Mouse (Mus musculus): ENCODE results near the gene Tex101. TPM values are rescaled to one million over a fixed set of nuclear protein-coding genes. Genes with fewer than 3 reads are reported as not detected.

Tex101 gene
- polyA plus RNA-seq, 1 experiment from 2014 or later = not detected

DNA sequence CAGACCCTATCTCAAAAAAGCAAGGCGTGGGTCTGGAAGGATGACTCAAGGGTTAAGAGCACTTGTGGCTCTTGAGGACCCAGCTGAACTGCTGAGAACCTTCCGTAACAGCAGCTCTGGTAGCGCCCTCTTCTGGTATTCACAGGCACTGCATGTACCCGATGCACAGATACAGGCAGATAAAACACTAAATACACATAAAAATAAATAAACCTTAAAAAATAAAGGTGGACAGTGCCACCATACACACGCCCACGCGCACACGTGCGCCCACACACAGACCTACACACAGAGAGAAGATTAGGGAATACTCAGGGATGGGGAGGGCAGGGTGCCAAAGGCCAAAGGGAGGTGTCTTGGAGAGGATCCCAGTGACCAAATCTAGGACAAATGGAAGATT is 34.0 kb downstream of the Tex101 start:
- Histone ChIP-seq H3K27me3 (ENCODE audit: control insufficient read depth, insufficient read depth, low read length) (peaks cover 32% of the 10 kb centered on the region), H3K9me3 (ENCODE audit: control insufficient read depth, low read length) (no peaks in the 10 kb centered on the region), H3K9ac (ENCODE audit: low read length) (no peak overlapping the region), H3K4me2 (ENCODE audit: low read depth) (no peak overlapping the region), H3K4me3 (ENCODE audit: low read depth, low read length) (no peak overlapping the region), H3K36me3 (ENCODE audit: control insufficient read depth, insufficient read depth, low read length) (no peaks in the 10 kb centered on the region), H3K4me1 (ENCODE audit: control insufficient read depth, insufficient read depth, low read length) (no peaks in the 10 kb centered on the region), H3K27ac (ENCODE audit: low read depth, low read length) (no peak overlapping the region)
- 11% methylated on average over 9 of the region's 9 CpGs for WGBS
- ATAC-seq (ENCODE audit: insufficient read depth, low FRiP score, low TSS enrichment) (no peak), DNase-seq (ENCODE audit: low spot score) (peak; percentile 65)

DNA sequence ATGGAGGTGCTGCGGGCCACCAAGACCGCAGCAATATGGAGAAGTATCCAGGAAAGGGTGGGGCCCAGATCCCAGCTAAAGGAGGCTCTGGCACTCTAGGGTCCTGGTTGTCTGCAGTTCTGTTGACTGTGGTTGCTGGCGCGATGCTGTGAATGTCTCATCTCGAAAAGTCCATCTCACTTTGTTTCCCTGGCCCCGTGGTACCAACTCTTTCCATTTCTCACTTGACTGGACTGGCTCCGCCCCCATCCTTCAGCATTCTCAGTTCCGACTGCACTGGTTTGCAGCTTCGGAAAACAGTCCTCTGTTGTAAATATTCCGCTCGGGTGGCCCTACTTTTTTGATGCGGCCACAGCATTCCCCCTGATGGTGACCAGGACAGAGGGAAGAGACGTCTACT is 36.0 kb downstream of the Tex101 start:
- H3K4me1 ChIP-seq (ENCODE audit: control insufficient read depth, insufficient read depth, low read length) = no peaks in the 10 kb centered on the region
- no peak overlapping the region for H3K27ac ChIP-seq (ENCODE audit: low read depth, low read length)
- ATAC-seq (ENCODE audit: insufficient read depth, low FRiP score, low TSS enrichment) (no peak), DNase-seq (ENCODE audit: low spot score) (no peak)
- H3K4me3 ChIP-seq (ENCODE audit: low read depth, low read length) = no peak overlapping the region
- no peaks in the 10 kb centered on the region for H3K36me3 ChIP-seq (ENCODE audit: control insufficient read depth, insufficient read depth, low read length)
- no peaks in the 10 kb centered on the region for H3K9me3 ChIP-seq (ENCODE audit: control insufficient read depth, low read length)
- no peak overlapping the region for H3K4me2 ChIP-seq (ENCODE audit: low read depth)
- 67% methylated on average over 13 of the region's 13 CpGs for WGBS
- H3K27me3 ChIP-seq (ENCODE audit: control insufficient read depth, insufficient read depth, low read length) = peaks cover 52% of the 10 kb centered on the region
- H3K9ac ChIP-seq (ENCODE audit: low read length) = no peak overlapping the region

DNA sequence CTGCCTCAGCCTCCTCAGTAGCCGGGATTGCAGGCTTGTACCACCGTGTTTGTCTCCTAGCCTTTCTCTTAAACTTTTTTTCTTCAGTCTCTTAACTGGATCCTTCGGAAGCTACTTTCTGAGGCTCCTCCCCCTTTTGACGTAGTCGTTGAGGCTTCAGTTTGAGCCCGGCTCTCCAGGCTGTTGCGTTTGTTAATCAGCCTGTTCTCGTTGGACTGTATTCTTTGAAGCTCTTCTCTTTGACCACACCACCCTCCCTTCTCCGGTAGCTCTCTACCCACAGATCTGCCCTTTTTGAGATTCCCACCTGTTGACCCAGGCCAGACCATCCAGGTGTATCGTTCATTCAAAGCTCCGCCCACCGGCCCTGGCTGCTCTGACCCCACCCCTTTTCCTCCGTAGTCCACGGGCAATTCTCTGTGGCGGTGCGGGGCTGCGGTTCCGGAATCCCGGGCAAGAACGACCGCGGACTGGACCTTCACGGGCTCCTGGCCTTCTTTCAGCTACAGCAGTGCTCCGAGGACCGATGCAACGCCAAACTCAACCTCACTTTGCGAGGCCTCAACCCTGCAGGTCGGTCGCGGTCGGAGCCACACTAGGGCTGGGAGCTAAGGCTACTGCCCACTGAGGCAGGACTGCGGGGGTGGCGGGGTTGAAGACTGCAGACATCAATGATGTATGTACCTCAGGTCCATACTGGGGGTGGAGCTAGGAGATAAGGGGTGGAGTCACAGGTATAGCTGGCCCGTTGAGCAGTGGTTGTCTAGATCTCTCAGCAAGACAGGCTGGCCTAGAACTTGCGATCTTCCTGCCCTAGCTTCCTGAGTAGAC is 38.2 kb downstream of the Tex101 start:
- Histone ChIP-seq H3K27ac (ENCODE audit: low read depth, low read length) (no peak overlapping the region), H3K4me1 (ENCODE audit: control insufficient read depth, insufficient read depth, low read length) (no peaks in the 10 kb centered on the region), H3K27me3 (ENCODE audit: control insufficient read depth, insufficient read depth, low read length) (peaks cover 52% of the 10 kb centered on the region), H3K4me2 (ENCODE audit: low read depth) (peak overlapping the region; percentile 46), H3K36me3 (ENCODE audit: control insufficient read depth, insufficient read depth, low read length) (no peaks in the 10 kb centered on the region), H3K9ac (ENCODE audit: low read length) (no peak overlapping the region), H3K9me3 (ENCODE audit: control insufficient read depth, low read length) (no peaks in the 10 kb centered on the region; the same call in 1 of the 2 replicates), H3K4me3 (ENCODE audit: low read depth, low read length) (peak overlapping the region; percentile 23)
- WGBS = 2% methylated on average over 35 of the region's 35 CpGs
- no peak for DNase-seq (ENCODE audit: low spot score)
- no peak; the same call in 1 of the 2 replicates for ATAC-seq (ENCODE audit: insufficient read depth, low FRiP score, low TSS enrichment)

DNA sequence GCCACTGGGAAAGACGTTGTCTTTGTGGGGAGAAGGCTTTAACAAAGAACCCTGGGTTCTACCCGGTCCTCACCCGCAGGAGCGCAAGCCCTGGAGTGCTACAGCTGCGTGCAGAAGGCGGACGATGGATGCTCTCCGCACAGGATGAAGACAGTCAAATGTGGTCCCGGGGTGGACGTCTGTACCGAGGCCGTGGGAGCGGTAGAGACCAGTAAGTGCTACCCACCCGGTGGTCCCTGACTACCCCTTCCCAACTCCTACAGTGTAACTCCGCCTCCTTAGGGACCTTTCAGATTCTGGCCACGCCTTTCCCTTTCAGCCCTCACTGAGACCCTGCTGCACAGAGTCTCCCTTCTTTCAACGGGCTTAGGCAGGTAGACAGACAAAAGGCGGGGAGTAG is 39.4 kb downstream of the Tex101 start:
- no peaks in the 10 kb centered on the region for H3K4me1 ChIP-seq (ENCODE audit: control insufficient read depth, insufficient read depth, low read length)
- H3K9me3 ChIP-seq (ENCODE audit: control insufficient read depth, low read length) = no peaks in the 10 kb centered on the region; the same call in 1 of the 2 replicates
- no peaks in the 10 kb centered on the region for H3K36me3 ChIP-seq (ENCODE audit: control insufficient read depth, insufficient read depth, low read length)
- no peak for DNase-seq (ENCODE audit: low spot score)
- no peak overlapping the region for H3K27ac ChIP-seq (ENCODE audit: low read depth, low read length)
- no peak overlapping the region for H3K9ac ChIP-seq (ENCODE audit: low read length)
- peaks cover 52% of the 10 kb centered on the region for H3K27me3 ChIP-seq (ENCODE audit: control insufficient read depth, insufficient read depth, low read length)
- 0 out of 2 replicates have a peak, but pooled peaks have one; percentile 6 for ATAC-seq (ENCODE audit: insufficient read depth, low FRiP score, low TSS enrichment)
- H3K4me3 ChIP-seq (ENCODE audit: low read depth, low read length) = no peak overlapping the region
- WGBS = 2% methylated on average over 18 of the region's 18 CpGs
- H3K4me2 ChIP-seq (ENCODE audit: low read depth) = no peak overlapping the region

DNA sequence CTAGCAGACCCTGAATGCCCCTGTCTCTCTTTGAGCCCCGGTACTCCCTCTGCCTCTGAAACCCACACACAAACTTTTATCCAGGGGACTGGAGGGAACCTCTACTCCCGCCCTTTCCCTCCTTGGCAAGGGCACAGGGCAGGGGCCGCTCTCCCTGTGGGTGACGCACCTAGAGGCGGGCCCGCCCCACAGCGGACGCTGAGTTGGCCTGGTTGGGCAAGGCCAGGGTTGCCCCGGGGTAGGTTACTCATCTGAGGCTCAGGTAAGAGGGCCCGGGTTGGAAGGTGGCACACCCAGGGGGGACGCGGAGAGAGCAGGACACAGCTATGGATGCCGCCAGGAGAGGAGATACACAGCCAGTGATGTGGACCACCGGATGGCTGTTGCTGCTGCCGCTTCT is 40.2 kb downstream of the Tex101 start, which contains the start of gene Lypd3:
Gene Lypd3, plus strand, starts transcription at position 287 of the 400 bp plus-strand sequence.
- Histone ChIP-seq H3K9ac (ENCODE audit: low read length) (no peak within 1 kb of the TSS), H3K4me1 (ENCODE audit: control insufficient read depth, insufficient read depth, low read length) (no peaks in the 10 kb centered on the region), H3K27ac (ENCODE audit: low read depth, low read length) (no peak within 1 kb of the TSS), H3K4me2 (ENCODE audit: low read depth) (no peak within 1 kb of the TSS), H3K4me3 (ENCODE audit: low read depth, low read length) (no peak within 1 kb of the TSS), H3K27me3 (ENCODE audit: control insufficient read depth, insufficient read depth, low read length) (peaks cover 52% of the 10 kb centered on the region), H3K36me3 (ENCODE audit: control insufficient read depth, insufficient read depth, low read length) (no peaks in the 10 kb centered on the region), H3K9me3 (ENCODE audit: control insufficient read depth, low read length) (no peaks in the 10 kb centered on the region; the same call in 1 of the 2 replicates)
- ATAC-seq (ENCODE audit: insufficient read depth, low FRiP score, low TSS enrichment) = no peak
- 13% methylated on average over 15 of the region's 15 CpGs for WGBS
- no peak for DNase-seq (ENCODE audit: low spot score)

DNA sequence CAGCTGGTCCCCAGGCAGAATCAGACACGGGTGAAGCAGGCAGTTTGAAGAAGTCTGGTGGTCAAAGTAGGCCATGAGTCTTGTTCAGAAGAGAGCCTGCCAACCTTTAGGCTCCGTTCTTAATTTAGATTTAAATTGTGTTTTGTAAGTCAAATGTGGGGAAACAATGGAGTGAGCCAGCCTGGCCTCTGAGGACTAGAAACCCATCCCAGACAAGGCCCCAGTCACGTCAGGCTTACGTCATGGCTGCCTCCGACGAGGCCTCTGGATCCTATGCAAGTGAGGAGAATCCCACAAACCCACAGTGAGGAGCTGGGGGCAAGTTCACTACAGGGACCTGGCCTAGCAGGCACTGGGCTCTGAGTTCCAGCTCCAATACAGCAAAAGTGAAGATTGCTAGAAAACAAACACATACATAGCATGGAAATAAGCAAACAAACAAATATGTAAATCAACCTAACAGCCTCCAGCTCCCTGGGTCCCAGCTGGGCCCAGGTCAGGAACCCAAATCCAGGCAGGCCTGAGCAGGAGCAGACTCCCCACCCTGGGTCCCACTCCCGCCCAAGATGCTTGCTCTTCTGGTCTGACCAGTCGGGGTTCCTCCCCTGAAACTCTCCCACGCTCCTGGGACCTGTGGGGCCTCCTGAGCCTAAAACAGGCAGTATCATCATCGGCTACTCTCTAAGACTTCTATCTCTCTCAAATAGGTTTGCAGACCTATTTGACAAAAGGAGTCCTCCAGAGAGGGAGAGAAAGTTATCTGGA is 46.2 kb downstream of the Tex101 start:
- no peak overlapping the region for H3K27ac ChIP-seq (ENCODE audit: low read depth, low read length)
- WGBS = 73% methylated on average over 10 of the region's 10 CpGs
- DNase-seq (ENCODE audit: low spot score) = no peak
- no peaks in the 10 kb centered on the region for H3K4me1 ChIP-seq (ENCODE audit: control insufficient read depth, insufficient read depth, low read length)
- no peaks in the 10 kb centered on the region for H3K27me3 ChIP-seq (ENCODE audit: control insufficient read depth, insufficient read depth, low read length)
- H3K4me3 ChIP-seq (ENCODE audit: low read depth, low read length) = no peak overlapping the region
- H3K9ac ChIP-seq (ENCODE audit: low read length) = no peak overlapping the region
- H3K36me3 ChIP-seq (ENCODE audit: control insufficient read depth, insufficient read depth, low read length) = no peaks in the 10 kb centered on the region
- no peak overlapping the region for H3K4me2 ChIP-seq (ENCODE audit: low read depth)
- no peaks in the 10 kb centered on the region; the same call in 1 of the 2 replicates for H3K9me3 ChIP-seq (ENCODE audit: control insufficient read depth, low read length)
- ATAC-seq (ENCODE audit: insufficient read depth, low FRiP score, low TSS enrichment) = no peak

DNA sequence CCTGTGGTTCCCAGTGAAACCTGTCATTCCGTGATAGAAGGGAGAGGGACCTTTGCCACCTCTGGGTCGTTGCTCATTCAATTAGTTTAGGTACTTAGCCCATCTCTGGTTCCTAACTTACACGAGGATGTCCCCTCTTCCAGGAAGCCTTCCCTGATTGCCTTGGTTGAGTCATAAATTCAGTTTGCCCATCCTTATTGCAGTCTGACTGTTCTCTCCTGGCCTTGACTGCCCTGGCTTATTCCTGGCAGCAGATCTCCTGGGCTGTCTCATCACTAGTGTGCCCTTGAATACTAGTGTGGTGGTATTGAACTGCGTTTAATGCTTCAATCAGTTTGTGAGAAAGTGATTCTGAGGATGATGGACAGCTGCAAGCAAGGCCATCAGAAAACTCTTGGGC is 46.8 kb downstream of the Tex101 start:
- 73% methylated on average over 4 of the region's 4 CpGs for WGBS
- no peak overlapping the region for H3K9ac ChIP-seq (ENCODE audit: low read length)

DNA sequence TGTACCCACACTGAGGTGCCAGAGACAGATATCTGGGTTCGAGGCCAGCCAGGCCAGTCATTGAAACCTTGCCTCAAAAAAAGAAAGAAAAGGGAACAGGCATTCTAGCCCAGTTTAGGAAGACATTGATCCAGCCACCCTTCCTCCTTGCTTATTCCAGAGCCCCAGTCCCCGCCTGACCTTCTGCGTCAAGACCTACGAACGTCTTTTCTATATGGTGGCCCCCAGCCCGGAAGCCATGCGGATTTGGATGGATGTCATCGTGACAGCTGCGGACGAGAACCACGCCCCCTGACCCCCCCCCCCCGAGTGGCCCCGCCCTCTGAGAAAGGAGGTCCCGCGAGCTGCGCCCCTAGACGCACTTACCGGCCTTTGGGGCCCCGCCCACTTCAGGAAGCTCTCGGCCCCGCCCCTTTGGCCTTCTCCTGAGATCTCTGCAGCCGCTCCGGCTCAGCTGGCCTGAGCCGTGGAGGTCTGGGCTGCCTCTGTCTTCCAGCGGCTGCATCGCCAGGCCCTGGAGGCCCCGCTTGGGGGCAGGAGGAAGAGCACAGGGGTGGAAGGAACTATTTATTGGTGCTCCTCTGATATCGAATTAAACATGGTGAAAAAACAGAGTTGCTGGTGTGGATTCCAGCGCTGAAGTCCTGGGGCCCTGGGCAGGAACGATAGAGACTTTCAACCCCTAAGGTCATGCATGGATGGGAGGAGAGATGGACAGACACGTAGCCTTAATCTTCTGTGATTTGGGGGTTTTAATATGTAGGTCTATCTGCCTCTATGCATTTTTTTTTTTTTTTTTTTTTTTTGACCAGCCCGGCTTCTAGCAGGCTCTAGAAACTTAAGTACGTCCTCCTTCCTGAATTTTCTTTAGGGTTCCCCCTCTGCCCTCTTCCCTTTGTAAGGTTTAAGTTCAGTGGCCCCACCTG is 47.5 kb downstream of the Tex101 start:
- H3K4me3 ChIP-seq (ENCODE audit: low read depth, low read length) = no peak overlapping the region
- ATAC-seq (ENCODE audit: insufficient read depth, low FRiP score, low TSS enrichment) (peak; percentile 76), DNase-seq (ENCODE audit: low spot score) (peak; percentile 86)
- no peaks in the 10 kb centered on the region; the same call in 1 of the 2 replicates for H3K9me3 ChIP-seq (ENCODE audit: control insufficient read depth, low read length)
- H3K36me3 ChIP-seq (ENCODE audit: control insufficient read depth, insufficient read depth, low read length) = no peaks in the 10 kb centered on the region
- H3K4me2 ChIP-seq (ENCODE audit: low read depth) = peak overlapping the region; percentile 42
- no peak overlapping the region for H3K27ac ChIP-seq (ENCODE audit: low read depth, low read length)
- WGBS = 10% methylated on average over 30 of the region's 33 CpGs
- H3K9ac ChIP-seq (ENCODE audit: low read length) = peak overlapping the region; percentile 53
- no peaks in the 10 kb centered on the region for H3K4me1 ChIP-seq (ENCODE audit: control insufficient read depth, insufficient read depth, low read length)
- H3K27me3 ChIP-seq (ENCODE audit: control insufficient read depth, insufficient read depth, low read length) = no peaks in the 10 kb centered on the region

More for the DNA sequence above, 46.8 kb downstream of the Tex101 start:
- no peaks in the 10 kb centered on the region for H3K27me3 ChIP-seq (ENCODE audit: control insufficient read depth, insufficient read depth, low read length)
- H3K4me2 ChIP-seq (ENCODE audit: low read depth) = no peak overlapping the region
- ATAC-seq (ENCODE audit: insufficient read depth, low FRiP score, low TSS enrichment) (no peak), DNase-seq (ENCODE audit: low spot score) (no peak)
- no peak overlapping the region for H3K27ac ChIP-seq (ENCODE audit: low read depth, low read length)
- H3K9me3 ChIP-seq (ENCODE audit: control insufficient read depth, low read length) = no peaks in the 10 kb centered on the region; the same call in 1 of the 2 replicates
- H3K4me3 ChIP-seq (ENCODE audit: low read depth, low read length) = no peak overlapping the region
- H3K4me1 ChIP-seq (ENCODE audit: control insufficient read depth, insufficient read depth, low read length) = no peaks in the 10 kb centered on the region
- no peaks in the 10 kb centered on the region for H3K36me3 ChIP-seq (ENCODE audit: control insufficient read depth, insufficient read depth, low read length)
